Mouse (Mus musculus): ENCODE measurements around the gene Sertad2. TPM values are rescaled to one million over a fixed set of nuclear protein-coding genes. Genes with fewer than 3 reads are reported as not detected.

The Sertad2 gene
- polyA plus RNA-seq, 1 experiment, result 20.9 TPM

DNA sequence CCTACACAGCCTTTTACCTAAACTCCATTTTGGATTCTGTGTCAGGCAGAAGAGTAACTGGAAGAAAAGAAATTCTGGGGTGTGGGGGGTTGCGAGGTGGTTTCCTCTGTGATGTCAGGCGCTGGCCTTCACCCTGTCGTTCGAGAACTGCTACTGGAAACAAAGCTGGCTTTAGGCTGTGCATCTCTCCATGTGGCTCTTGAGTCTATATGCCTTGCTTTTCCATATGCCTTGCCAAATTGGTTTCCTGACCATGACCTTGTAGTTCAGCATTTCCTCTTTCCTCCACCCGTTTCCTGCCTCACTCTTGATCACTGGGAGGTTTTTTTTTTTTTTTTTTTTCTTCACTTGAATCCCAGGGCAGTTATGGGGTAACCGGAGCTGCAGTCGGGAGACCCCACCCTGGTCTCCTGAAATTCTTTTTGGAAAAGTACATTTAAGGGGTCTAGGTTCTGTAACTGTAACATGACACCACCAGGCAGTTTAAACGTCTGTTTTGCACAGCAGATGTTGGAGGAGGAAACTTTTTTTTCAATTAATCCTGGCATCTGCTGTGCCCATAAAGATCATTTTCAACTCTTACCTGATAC, 33.1 kb downstream of the Sertad2 start:
- no peaks in the 10 kb centered on the region for H3K36me3 ChIP-seq (ENCODE audit: control insufficient read depth, insufficient read depth)
- H3ac ChIP-seq (ENCODE audit: control insufficient read depth, insufficient read length), result no peak overlapping the region
- no peaks in the 10 kb centered on the region for H3K27me3 ChIP-seq (ENCODE audit: control insufficient read depth, insufficient read depth, insufficient read length)
- no peak overlapping the region for H3K4me3 ChIP-seq
- TF ChIP-seq POLR2AphosphoS2 (IDR thresholded peaks at IDR 0.05; ENCODE audit: insufficient read length, low read depth) (no peak), TCF3 (IDR thresholded peaks at IDR 0.05; ENCODE audit: insufficient read length, low read depth) (no peak), MYOG (IDR thresholded peaks at IDR 0.05; ENCODE audit: control insufficient read depth in 1 of 3, insufficient read depth in 1 of 3, insufficient read length in 2 of 3, low read depth in 2 of 3) (no peak), MYOD1 (IDR thresholded peaks at IDR 0.05; ENCODE audit: control insufficient read depth in 1 of 3, insufficient read length in 2 of 3, low read depth in 2 of 3) (no peak), POLR2A (IDR thresholded peaks at IDR 0.05; ENCODE audit: insufficient read length, low read depth) (no peak)
- H3K79me2 ChIP-seq (ENCODE audit: control insufficient read depth, insufficient read depth), result peaks cover 28% of the 10 kb centered on the region
- H3K4me2 ChIP-seq (ENCODE audit: low read depth), result peak overlapping the region; percentile 47

DNA sequence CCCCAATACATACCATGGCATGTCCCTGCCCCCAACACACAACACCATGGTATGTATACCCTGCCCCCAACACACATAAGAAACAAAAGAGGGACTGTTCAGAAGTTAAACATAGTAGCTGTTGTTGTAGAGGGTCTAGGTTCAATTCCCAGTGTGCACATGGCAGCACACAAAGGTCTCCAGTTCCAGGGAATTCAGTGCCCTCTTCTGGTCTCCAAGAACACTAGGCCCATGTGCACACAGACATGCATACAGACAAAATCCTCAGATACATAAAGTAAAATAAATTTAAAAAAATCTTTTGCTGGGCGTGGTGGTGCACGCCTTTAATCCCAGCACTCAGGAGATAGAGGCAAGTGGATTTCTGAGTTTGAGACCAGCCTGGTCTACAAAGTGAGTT, 39.7 kb downstream of the Sertad2 start:
- no peak overlapping the region for H3K4me2 ChIP-seq (ENCODE audit: low read depth)
- TF ChIP-seq TCF12 (IDR thresholded peaks at IDR 0.05; ENCODE audit: insufficient read depth, poor library complexity, severe bottlenecking), result no peak
- TF ChIP-seq REST (IDR thresholded peaks at IDR 0.05; ENCODE audit: insufficient read depth, insufficient read length), result no peak
- no peak for TF ChIP-seq POLR2AphosphoS2 (IDR thresholded peaks at IDR 0.05; ENCODE audit: insufficient read length, low read depth)
- TF ChIP-seq CEBPB (IDR thresholded peaks at IDR 0.05; ENCODE audit: insufficient read depth, poor library complexity, severe bottlenecking), result no peak
- TF ChIP-seq TCF3 (IDR thresholded peaks at IDR 0.05; ENCODE audit: insufficient read length, low read depth), result no peak
- no peak for TF ChIP-seq E2F4 (IDR thresholded peaks at IDR 0.05; ENCODE audit: insufficient read depth)
- TF ChIP-seq SRF (IDR thresholded peaks at IDR 0.05; ENCODE audit: control insufficient read depth, insufficient read length, low read depth), result no peak
- TF ChIP-seq POLR2A (IDR thresholded peaks at IDR 0.05; ENCODE audit: insufficient read length, low read depth), result no peak
- TF ChIP-seq MAX (IDR thresholded peaks at IDR 0.05; ENCODE audit: low read depth), result no peak
- TF ChIP-seq USF1 (IDR thresholded peaks at IDR 0.05; ENCODE audit: low read depth), result no peak
- TF ChIP-seq MYOG (IDR thresholded peaks at IDR 0.05; ENCODE audit: control insufficient read depth in 1 of 3, insufficient read depth in 1 of 3, insufficient read length in 2 of 3, low read depth in 2 of 3), result no peak
- TF ChIP-seq MYOD1 (IDR thresholded peaks at IDR 0.05; ENCODE audit: control insufficient read depth in 1 of 3, insufficient read length in 2 of 3, low read depth in 2 of 3), result no peak

DNA sequence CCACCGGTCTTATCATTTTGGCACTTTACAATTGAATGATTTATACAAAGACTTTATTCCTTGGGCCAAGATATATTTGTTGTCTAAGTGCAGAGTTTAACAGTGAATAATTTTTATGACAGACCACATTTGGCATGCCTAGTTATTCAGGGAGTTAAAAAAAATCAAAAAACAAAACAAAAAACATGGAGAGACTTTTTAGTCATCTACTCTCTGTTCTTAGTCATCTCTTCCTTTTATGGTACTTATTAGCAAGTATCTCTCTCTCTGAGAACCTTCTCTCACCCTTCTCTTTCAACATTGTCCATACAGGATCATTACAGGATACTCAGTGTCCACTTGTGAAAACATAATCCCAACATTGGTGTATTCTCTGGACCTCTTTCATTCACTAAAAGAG, 42.2 kb downstream of the Sertad2 start:
- H3K4me2 ChIP-seq (ENCODE audit: low read depth), result peak overlapping the region; percentile 44
- no peaks in the 10 kb centered on the region for H3K36me3 ChIP-seq (ENCODE audit: control insufficient read depth, insufficient read depth)
- no peak for TF ChIP-seq TCF12 (IDR thresholded peaks at IDR 0.05; ENCODE audit: insufficient read depth, poor library complexity, severe bottlenecking)
- TF ChIP-seq MAX (IDR thresholded peaks at IDR 0.05; ENCODE audit: low read depth), result no peak
- no peak for TF ChIP-seq USF1 (IDR thresholded peaks at IDR 0.05; ENCODE audit: low read depth)
- TF ChIP-seq E2F4 (IDR thresholded peaks at IDR 0.05; ENCODE audit: insufficient read depth), result no peak
- no peak for TF ChIP-seq TCF3 (IDR thresholded peaks at IDR 0.05; ENCODE audit: insufficient read length, low read depth)
- TF ChIP-seq POLR2A (IDR thresholded peaks at IDR 0.05; ENCODE audit: insufficient read length, low read depth), result no peak
- no peak for TF ChIP-seq CEBPB (IDR thresholded peaks at IDR 0.05; ENCODE audit: insufficient read depth, poor library complexity, severe bottlenecking)
- TF ChIP-seq MYOG (IDR thresholded peaks at IDR 0.05; ENCODE audit: control insufficient read depth in 1 of 3, insufficient read depth in 1 of 3, insufficient read length in 2 of 3, low read depth in 2 of 3), result no peak
- TF ChIP-seq SRF (IDR thresholded peaks at IDR 0.05; ENCODE audit: control insufficient read depth, insufficient read length, low read depth), result no peak
- TF ChIP-seq POLR2AphosphoS2 (IDR thresholded peaks at IDR 0.05; ENCODE audit: insufficient read length, low read depth), result no peak
- H3ac ChIP-seq (ENCODE audit: control insufficient read depth, insufficient read length), result no peak overlapping the region
- no peaks in the 10 kb centered on the region for H3K79me2 ChIP-seq (ENCODE audit: control insufficient read depth, insufficient read depth)
- no peak overlapping the region for H3K4me3 ChIP-seq
- H3K27me3 ChIP-seq (ENCODE audit: control insufficient read depth, insufficient read depth, insufficient read length), result no peaks in the 10 kb centered on the region

More for the DNA sequence above, 39.7 kb downstream of the Sertad2 start:
- Histone ChIP-seq H3K27me3 (ENCODE audit: control insufficient read depth, insufficient read depth, insufficient read length) (no peaks in the 10 kb centered on the region), H3ac (ENCODE audit: control insufficient read depth, insufficient read length) (no peak overlapping the region), H3K79me2 (ENCODE audit: control insufficient read depth, insufficient read depth) (peaks cover 13% of the 10 kb centered on the region), H3K4me3 (no peak overlapping the region), H3K36me3 (ENCODE audit: control insufficient read depth, insufficient read depth) (no peaks in the 10 kb centered on the region)

DNA sequence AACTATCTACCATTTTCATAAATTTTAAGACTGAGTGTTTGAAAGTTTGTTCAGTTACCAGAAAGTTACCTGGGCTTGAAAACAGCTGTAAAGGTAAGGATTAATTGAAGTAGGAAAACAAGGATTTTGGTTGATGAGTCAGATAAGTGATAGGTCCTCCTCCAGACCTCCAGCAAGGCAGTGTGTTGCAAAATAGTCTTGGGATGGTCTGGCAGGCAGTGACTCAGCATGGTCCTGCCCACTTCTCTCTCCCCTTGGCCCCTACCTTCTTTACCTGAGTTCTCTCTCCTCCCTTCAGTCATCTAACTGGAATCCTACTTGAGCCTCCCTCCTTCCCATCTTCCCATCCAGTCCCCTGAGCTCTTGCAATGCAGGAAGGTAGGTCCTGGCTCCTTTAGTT, 43.1 kb downstream of the Sertad2 start:
- Histone ChIP-seq H3K79me2 (ENCODE audit: control insufficient read depth, insufficient read depth) (peaks cover 3% of the 10 kb centered on the region), H3ac (ENCODE audit: control insufficient read depth, insufficient read length) (no peak overlapping the region)
- peak; percentile 41; the same call in 1 of the 2 replicates for TF ChIP-seq CEBPB (IDR thresholded peaks at IDR 0.05; ENCODE audit: insufficient read depth, poor library complexity, severe bottlenecking)
- TF ChIP-seq POLR2AphosphoS2 (IDR thresholded peaks at IDR 0.05; ENCODE audit: insufficient read length, low read depth), result no peak
- TF ChIP-seq TCF3 (IDR thresholded peaks at IDR 0.05; ENCODE audit: insufficient read length, low read depth), result no peak

DNA sequence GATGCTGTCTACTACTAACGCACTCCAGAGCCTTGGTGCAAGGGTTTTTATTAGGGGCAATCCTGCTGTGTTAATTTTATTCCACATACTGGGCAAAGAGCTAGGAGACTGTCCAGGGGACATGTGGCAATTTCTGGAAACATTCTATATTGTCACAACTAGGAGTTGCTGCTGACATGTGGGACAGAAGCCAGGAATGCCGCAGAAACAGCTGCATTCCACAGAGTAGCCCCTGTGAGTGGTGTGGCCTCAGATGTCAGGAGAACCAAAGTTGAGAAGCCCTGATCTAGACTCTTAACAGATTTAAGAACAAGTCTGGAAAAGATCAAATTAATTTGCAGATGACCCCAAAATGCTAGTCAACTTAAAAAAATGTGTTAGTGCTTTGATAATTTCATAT, 46.3 kb downstream of the Sertad2 start:
- no peak for TF ChIP-seq TCF12 (IDR thresholded peaks at IDR 0.05; ENCODE audit: insufficient read depth, poor library complexity, severe bottlenecking)
- no peak for TF ChIP-seq POLR2A (IDR thresholded peaks at IDR 0.05; ENCODE audit: insufficient read length, low read depth)
- peak in 1 of 3 experiments; percentile 53 for TF ChIP-seq MYOG (IDR thresholded peaks at IDR 0.05; ENCODE audit: control insufficient read depth in 1 of 3, insufficient read depth in 1 of 3, insufficient read length in 2 of 3, low read depth in 2 of 3)
- TF ChIP-seq TCF3 (IDR thresholded peaks at IDR 0.05; ENCODE audit: insufficient read length, low read depth), result no peak
- no peak for TF ChIP-seq POLR2AphosphoS2 (IDR thresholded peaks at IDR 0.05; ENCODE audit: insufficient read length, low read depth)
- TF ChIP-seq E2F4 (IDR thresholded peaks at IDR 0.05; ENCODE audit: insufficient read depth), result no peak
- TF ChIP-seq MYOD1 (IDR thresholded peaks at IDR 0.05; ENCODE audit: control insufficient read depth in 1 of 3, insufficient read length in 2 of 3, low read depth in 2 of 3), result peak in 2 of 3 experiments; percentile 40 to 53
- no peak for TF ChIP-seq CEBPB (IDR thresholded peaks at IDR 0.05; ENCODE audit: insufficient read depth, poor library complexity, severe bottlenecking)
- no peaks in the 10 kb centered on the region for H3K36me3 ChIP-seq (ENCODE audit: control insufficient read depth, insufficient read depth)
- H3K27me3 ChIP-seq (ENCODE audit: control insufficient read depth, insufficient read depth, insufficient read length), result no peaks in the 10 kb centered on the region
- peaks cover 4% of the 10 kb centered on the region for H3K79me2 ChIP-seq (ENCODE audit: control insufficient read depth, insufficient read depth)
- peak overlapping the region; percentile 14 for H3K4me2 ChIP-seq (ENCODE audit: low read depth)
- H3K4me3 ChIP-seq, result no peak overlapping the region
- H3ac ChIP-seq (ENCODE audit: control insufficient read depth, insufficient read length), result no peak overlapping the region

More for the DNA sequence above, 43.1 kb downstream of the Sertad2 start:
- no peak overlapping the region for H3K4me2 ChIP-seq (ENCODE audit: low read depth)
- H3K36me3 ChIP-seq (ENCODE audit: control insufficient read depth, insufficient read depth), result no peaks in the 10 kb centered on the region
- H3K27me3 ChIP-seq (ENCODE audit: control insufficient read depth, insufficient read depth, insufficient read length), result no peaks in the 10 kb centered on the region
- H3K4me3 ChIP-seq, result no peak overlapping the region

All from myocyte (in vitro differentiated cells).